Mouse (Mus musculus) neutrophil, adult 59 days (primary cell): ENCODE results near the gene Olfr1361. TPM values are rescaled to one million over a fixed set of nuclear protein-coding genes. Genes with fewer than 3 reads are reported as not detected.

Source experiments
- total RNA-seq, 2 experiments: library from RNA; stranded (reverse); gene quantifications; 1 replicate in 1 of 2; 2 replicates in 1 of 2; pipeline ENCODE4 v1.2.4; 2023

Olfr1361 gene
- not detected for total RNA-seq

DNA sequence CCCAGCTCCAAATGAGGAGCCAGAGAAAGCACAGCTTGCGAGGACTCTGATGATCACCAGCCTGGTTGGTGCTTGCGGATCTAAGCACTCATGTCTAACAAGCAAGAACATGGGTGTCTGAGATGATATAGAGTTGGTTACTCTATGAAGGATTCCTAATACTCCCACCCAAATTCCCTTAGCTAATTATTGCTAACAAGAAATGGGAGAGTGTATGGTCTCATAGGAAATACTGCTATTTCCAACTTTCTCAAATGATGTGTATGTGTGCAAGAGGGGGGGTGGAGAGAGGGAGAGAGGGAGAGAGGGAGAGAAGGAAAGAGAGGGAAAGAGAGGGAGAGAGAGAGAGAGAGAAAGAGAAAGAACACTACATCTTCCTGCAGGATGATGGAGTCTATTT is at the start of gene Olfr1361:
Gene Olfr1361, minus strand, starts transcription at position 101 of the 400 bp plus-strand sequence.

DNA sequence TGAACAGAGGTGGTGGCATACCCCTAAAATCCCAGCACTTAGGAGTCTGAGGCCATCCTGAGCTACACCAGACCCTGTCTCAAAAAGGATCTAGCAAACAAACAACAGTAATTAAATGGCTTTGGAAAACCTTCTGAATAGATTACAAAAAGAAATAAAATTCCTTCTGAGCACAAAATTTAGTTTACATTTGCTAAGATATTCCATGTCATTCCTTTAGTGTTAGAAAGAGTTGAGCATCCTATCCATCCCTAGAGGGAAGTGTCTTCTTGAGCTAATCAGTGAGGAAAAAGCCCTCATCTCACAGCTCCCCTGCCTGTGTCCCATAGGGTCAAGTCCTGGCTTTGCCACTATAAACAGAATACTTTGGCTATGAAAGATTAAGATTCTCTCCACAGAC is 34.6 kb upstream of the Olfr1361 start, which contains the start of gene Olfr1359:
Gene Olfr1359, plus strand, starts transcription at position 301 of the 400 bp plus-strand sequence.

DNA sequence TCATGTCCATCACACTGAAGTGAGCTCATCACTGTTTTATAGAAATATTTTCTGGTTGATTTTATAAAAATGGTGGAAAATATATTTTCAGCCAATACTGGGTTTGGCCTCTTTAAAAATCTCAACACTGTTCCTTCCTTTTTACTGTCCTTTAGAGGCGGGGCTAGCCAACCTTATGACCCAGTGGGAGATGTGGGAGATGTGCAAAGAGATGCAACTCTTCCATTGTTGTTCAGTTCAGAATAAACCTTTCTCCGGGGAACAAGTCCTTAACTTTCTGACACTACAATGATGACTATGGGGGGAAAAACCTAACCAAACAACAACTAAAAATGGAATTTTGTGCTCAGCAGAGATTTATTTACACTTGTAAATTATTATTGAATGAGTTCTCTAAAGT is 14.1 kb upstream of the Olfr1361 start, which contains the start of gene Olfr1360:
Gene Olfr1360, minus strand, starts transcription at position 101 of the 400 bp plus-strand sequence.

DNA sequence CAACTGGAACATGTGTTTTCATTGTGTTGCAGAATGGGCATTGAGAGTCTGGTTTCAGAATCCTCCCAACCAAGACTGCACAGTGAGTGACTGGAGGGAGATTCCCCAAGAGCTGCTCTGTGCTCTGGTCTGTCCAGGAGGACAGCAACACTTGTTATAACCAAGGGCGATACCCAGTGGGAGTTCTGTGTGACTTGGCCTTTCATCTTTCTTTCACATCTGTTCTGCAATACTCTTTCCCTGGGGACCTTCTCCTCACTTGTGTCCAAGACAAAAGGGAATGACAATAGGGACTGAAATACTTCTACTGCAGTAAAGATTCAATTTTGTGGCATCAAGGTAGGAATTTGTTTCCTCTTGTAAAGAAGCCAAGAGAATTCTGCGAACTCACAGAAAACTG is 20.8 kb downstream of the Olfr1361 start, which contains the start of gene Olfr11:
Gene Olfr11, minus strand, starts transcription at position 101 of the 400 bp plus-strand sequence.

DNA sequence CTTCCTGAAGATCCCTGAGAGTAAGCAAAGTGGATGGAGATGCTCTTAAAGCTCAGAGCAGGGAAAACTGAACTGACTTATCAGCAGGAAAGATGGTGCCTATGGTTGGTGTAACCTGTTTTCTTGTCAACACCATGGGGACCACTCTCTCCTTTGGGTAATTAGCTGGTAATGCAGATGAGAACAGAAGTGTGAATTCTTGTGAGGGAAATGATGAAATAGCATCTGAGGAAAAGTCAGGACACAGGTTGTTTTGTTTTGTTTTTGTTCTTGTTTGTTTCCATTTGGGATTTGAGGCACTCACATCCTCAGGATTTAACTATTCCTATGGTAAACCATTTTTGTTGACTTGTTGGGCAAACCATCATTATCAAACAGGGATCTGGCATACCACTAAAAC is 49.3 kb downstream of the Olfr1361 start, which contains the start of gene Olfr1362:
Gene Olfr1362, minus strand, starts transcription at position 101 of the 400 bp plus-strand sequence.

Other genes starting within 250 kb of the Olfr1361 start
- not detected for gene Pgbd1, start 222.3 kb downstream of the Olfr1361 start, total RNA-seq
- gene Zscan26, start 209.7 kb downstream of the Olfr1361 start, total RNA-seq, result 10 to 100 TPM in 1 of 2 experiments, 1 to 10 TPM in 1; 7.5 to 11.7 TPM
- gene Nkapl, start 194.9 kb downstream of the Olfr1361 start, total RNA-seq, result under 1 TPM; 0.24 to 0.26 TPM
- gene Zkscan4, start 184.5 kb downstream of the Olfr1361 start, total RNA-seq, result under 1 TPM; 0.20 TPM
- not detected for gene Gm10065, start 183.9 kb downstream of the Olfr1361 start, total RNA-seq
- gene AK157302, start 168.2 kb downstream of the Olfr1361 start, total RNA-seq, result 1 to 10 TPM; 2.7 to 3.4 TPM
- gene Gm11273, start 162.0 kb downstream of the Olfr1361 start, total RNA-seq, result 10 to 100 TPM; 18.9 to 19.1 TPM
- gene Zkscan8, start 132.3 kb downstream of the Olfr1361 start, total RNA-seq, result 1 to 10 TPM; 3.8 to 3.9 TPM
- not detected for gene Olfr1366, start 120.6 kb downstream of the Olfr1361 start, total RNA-seq
- not detected for gene Olfr1535, start 103.5 kb downstream of the Olfr1361 start, total RNA-seq
- not detected for gene Olfr1364, start 81.6 kb downstream of the Olfr1361 start, total RNA-seq
- gene Olfr1362, start 49.4 kb downstream of the Olfr1361 start, total RNA-seq, result not detected
- not detected for gene Olfr11, start 20.9 kb downstream of the Olfr1361 start, total RNA-seq
- not detected for gene Olfr1360, start 14.0 kb upstream of the Olfr1361 start, total RNA-seq
- gene Olfr1359, start 34.7 kb upstream of the Olfr1361 start, total RNA-seq, result not detected
- gene Hist1h2bl, start 52.8 kb upstream of the Olfr1361 start, total RNA-seq, result 1,000 to 10,000 TPM; 1,007 to 1,037 TPM
- 100 to 1,000 TPM; 322 to 368 TPM for gene Hist1h2ai, start 53.0 kb upstream of the Olfr1361 start, total RNA-seq
- 1,000 to 10,000 TPM; 1,636 to 1,682 TPM for gene Hist1h3h, start 54.3 kb upstream of the Olfr1361 start, total RNA-seq
- gene Hist1h2bm, start 58.7 kb upstream of the Olfr1361 start, total RNA-seq, result 100 to 1,000 TPM; 245 to 302 TPM
- gene Hist1h4j, start 71.7 kb upstream of the Olfr1361 start, total RNA-seq, result 100 to 1,000 TPM; 162 to 165 TPM
- 1,000 to 10,000 TPM; 2,386 to 2,430 TPM for gene Hist1h4k, start 87.1 kb upstream of the Olfr1361 start, total RNA-seq
- gene Hist1h2ak, start 90.4 kb upstream of the Olfr1361 start, total RNA-seq, result 100 to 1,000 TPM; 426 to 441 TPM
- 100 to 1,000 TPM; 695 to 749 TPM for gene Hist1h2bn, start 90.7 kb upstream of the Olfr1361 start, total RNA-seq
- gene Hist1h1b, start 117.2 kb upstream of the Olfr1361 start, total RNA-seq, result 100 to 1,000 TPM; 583 to 676 TPM
- gene Hist1h3i, start 120.0 kb upstream of the Olfr1361 start, total RNA-seq, result 1,000 to 10,000 TPM; 1,324 to 1,491 TPM
- gene Hist1h2an, start 123.8 kb upstream of the Olfr1361 start, total RNA-seq, result 100 to 1,000 TPM; 204 to 209 TPM
- gene Hist1h2bp, start 124.1 kb upstream of the Olfr1361 start, total RNA-seq, result 100 to 1,000 TPM; 485 to 544 TPM
- gene Hist1h2bq, start 146.8 kb upstream of the Olfr1361 start, total RNA-seq, result 1,000 to 10,000 TPM; 1,192 to 1,249 TPM
- 1,000 to 10,000 TPM; 2,019 to 2,366 TPM for gene Hist1h2ao, start 147.1 kb upstream of the Olfr1361 start, total RNA-seq
- gene Hist1h4m, start 148.4 kb upstream of the Olfr1361 start, total RNA-seq, result 1,000 to 10,000 TPM; 1,248 to 1,288 TPM
- 100 to 1,000 TPM; 891 to 923 TPM for gene Hist1h4n, start 168.8 kb upstream of the Olfr1361 start, total RNA-seq
- 100 to 1,000 TPM; 561 to 647 TPM for gene Hist1h2ap, start 170.1 kb upstream of the Olfr1361 start, total RNA-seq
- 1,000 to 10,000 TPM; 1,178 to 1,241 TPM for gene Hist1h2br, start 170.4 kb upstream of the Olfr1361 start, total RNA-seq